Mouse (Mus musculus): Measurements from ENCODE around the gene Hspa1b. TPM values are rescaled to one million over a fixed set of nuclear protein-coding genes. Genes with fewer than 3 reads are reported as not detected.

The Hspa1b gene
- total RNA-seq, 2 experiments from 2014 or later: 1.9 to 6.9 TPM

Other genes with a start within 250 kb of the Hspa1b start
- 10 to 100 TPM; 15.0 to 23.3 TPM for gene C4b, start 215.4 kb downstream of the Hspa1b start, total RNA-seq (2021)
- not detected for gene Cyp21a1, start 154.7 kb downstream of the Hspa1b start, total RNA-seq (2021)
- gene Stk19, start 122.3 kb downstream of the Hspa1b start, total RNA-seq (2021): 10 to 100 TPM in 1 of 2 experiments, 1 to 10 TPM in 1; 9.4 to 12.7 TPM
- 10 to 100 TPM; 11.1 to 11.6 TPM for gene Dxo, start 122.2 kb downstream of the Hspa1b start, total RNA-seq (2021)
- gene Skiv2l, start 109.0 kb downstream of the Hspa1b start, total RNA-seq (2021): 10 to 100 TPM; 18.4 to 22.6 TPM
- 10 to 100 TPM; 15.5 to 16.7 TPM for gene Nelfe, start 108.8 kb downstream of the Hspa1b start, total RNA-seq (2021)
- 1 to 10 TPM; 2.8 to 6.0 TPM for gene Cfb, start 96.7 kb downstream of the Hspa1b start, total RNA-seq (2021)
- 1 to 10 TPM; 6.4 to 7.4 TPM for gene Zbtb12, start 79.8 kb downstream of the Hspa1b start, total RNA-seq (2021)
- gene Gm20547, start 77.2 kb downstream of the Hspa1b start, total RNA-seq (2021): under 1 TPM in 1 of 2 experiments, not detected in 1; 0.08 TPM
- 1 to 10 TPM; 2.8 to 4.1 TPM for gene C2, start 61.0 kb downstream of the Hspa1b start, total RNA-seq (2021)
- gene Ehmt2, start 60.8 kb downstream of the Hspa1b start, total RNA-seq (2021): 10 to 100 TPM; 37.6 to 39.1 TPM
- not detected for gene Slc44a4, start 44.8 kb downstream of the Hspa1b start, total RNA-seq (2021)
- gene Neu1, start 28.0 kb downstream of the Hspa1b start, total RNA-seq (2021): 10 to 100 TPM; 12.7 to 14.1 TPM
- gene Gm20481, start 10.7 kb upstream of the Hspa1b start, total RNA-seq (2021): not detected
- 1 to 10 TPM; 2.9 to 7.7 TPM for gene Hspa1a, start 12.9 kb upstream of the Hspa1b start, total RNA-seq (2021)
- 1 to 10 TPM; 6.9 to 8.1 TPM for gene Hspa1l, start 13.5 kb upstream of the Hspa1b start, total RNA-seq (2021)
- gene Lsm2, start 22.6 kb upstream of the Hspa1b start, total RNA-seq (2021): 10 to 100 TPM; 19.0 to 19.1 TPM
- gene Vars, start 41.7 kb upstream of the Hspa1b start, total RNA-seq (2021): 10 to 100 TPM; 25.7 to 26.9 TPM
- 1 to 10 TPM; 7.3 to 7.7 TPM for gene Vwa7, start 57.3 kb upstream of the Hspa1b start, total RNA-seq (2021)
- gene Sapcd1, start 68.8 kb upstream of the Hspa1b start, total RNA-seq (2021): not detected
- gene Msh5, start 87.5 kb upstream of the Hspa1b start, total RNA-seq (2021): 1 to 10 TPM in 1 of 2 experiments, under 1 TPM in 1; 0.57 to 1.3 TPM
- gene Clic1, start 90.7 kb upstream of the Hspa1b start, total RNA-seq (2021): 10 to 100 TPM; 40.0 to 46.1 TPM
- 10 to 100 TPM; 27.7 to 31.3 TPM for gene Ddah2, start 99.8 kb upstream of the Hspa1b start, total RNA-seq (2021)
- gene Ly6g6c, start 106.2 kb upstream of the Hspa1b start, total RNA-seq (2021): not detected
- gene Mpig6b, start 106.9 kb upstream of the Hspa1b start, total RNA-seq (2021): under 1 TPM; 0.18 to 0.87 TPM
- not detected for gene Ly6g6e, start 117.7 kb upstream of the Hspa1b start, total RNA-seq (2021)
- gene Ly6g6d, start 118.8 kb upstream of the Hspa1b start, total RNA-seq (2021): under 1 TPM; 0.53 to 0.78 TPM
- not detected for gene Ly6g6f, start 126.4 kb upstream of the Hspa1b start, total RNA-seq (2021)
- 10 to 100 TPM; 47.9 to 57.5 TPM for gene Abhd16a, start 130.0 kb upstream of the Hspa1b start, total RNA-seq (2021)
- gene Ly6g5c, start 149.0 kb upstream of the Hspa1b start, total RNA-seq (2021): not detected
- gene Ly6g5b, start 156.2 kb upstream of the Hspa1b start, total RNA-seq (2021): under 1 TPM in 1 of 2 experiments, not detected in 1; 0.36 TPM
- gene Gpank1, start 162.2 kb upstream of the Hspa1b start, total RNA-seq (2021): 1 to 10 TPM; 6.3 to 9.5 TPM
- gene Csnk2b, start 162.8 kb upstream of the Hspa1b start, total RNA-seq (2021): 100 to 1,000 TPM; 155 to 167 TPM
- 10 to 100 TPM; 27.0 to 27.1 TPM for gene D17H6S53E, start 167.1 kb upstream of the Hspa1b start, total RNA-seq (2021)
- gene Apom, start 172.8 kb upstream of the Hspa1b start, total RNA-seq (2021): not detected
- 100 to 1,000 TPM; 222 to 232 TPM for gene Bag6, start 175.9 kb upstream of the Hspa1b start, total RNA-seq (2021)
- 100 to 1,000 TPM; 135 to 143 TPM for gene Prrc2a, start 205.7 kb upstream of the Hspa1b start, total RNA-seq (2021)
- 1 to 10 TPM; 2.3 to 3.5 TPM for gene Aif1, start 216.8 kb upstream of the Hspa1b start, total RNA-seq (2021)
- 1 to 10 TPM; 2.7 to 5.3 TPM for gene Lst1, start 229.2 kb upstream of the Hspa1b start, total RNA-seq (2021)
- gene Ltb, start 235.2 kb upstream of the Hspa1b start, total RNA-seq (2021): 1 to 10 TPM; 1.4 to 1.8 TPM
- under 1 TPM; 0.56 to 0.60 TPM for gene Tnf, start 242.8 kb upstream of the Hspa1b start, total RNA-seq (2021)
- not detected for gene Lta, start 246.1 kb upstream of the Hspa1b start, total RNA-seq (2021)

Measured in heart, postnatal 25 days (tissue).